Mouse (Mus musculus): ENCODE data around the gene Ccdc85c. TPM values are rescaled to one million over a fixed set of nuclear protein-coding genes. Genes with fewer than 3 reads are reported as not detected.

Ccdc85c gene
- polyA plus RNA-seq, 1 experiment from 2014 or later = 2.3 TPM

DNA sequence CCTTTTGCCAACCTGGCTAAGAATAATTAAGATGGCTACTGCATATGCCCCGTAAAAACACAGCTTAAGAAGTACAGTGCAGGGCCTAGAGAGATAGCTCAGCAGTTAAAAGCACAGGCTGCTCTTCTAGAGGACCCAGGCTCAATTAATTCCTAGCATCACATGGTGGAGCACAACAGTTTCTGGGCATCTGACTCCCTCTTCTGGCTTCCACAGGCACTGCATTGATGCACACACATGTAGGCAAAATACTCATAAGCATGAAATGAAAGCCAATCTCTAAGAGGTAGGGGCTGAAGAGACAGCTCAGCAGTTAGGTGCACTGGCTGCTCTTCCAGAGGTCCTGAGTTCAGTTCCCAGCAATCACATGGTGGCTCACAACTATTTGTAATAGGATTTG, 113.2 kb downstream of the Ccdc85c start:
- Histone ChIP-seq H3K4me2 (no peak overlapping the region), H3K4me1 (replicated peaks) (peaks cover 9% of the 10 kb centered on the region; the same call in 1 of the 2 replicates), H3K27ac (no peak overlapping the region), H3K36me3 (peaks cover 69% of the 10 kb centered on the region), H3K4me3 (replicated peaks) (no peak overlapping the region), H3K9ac (no peak overlapping the region), H3K9me3 (replicated peaks) (no peaks in the 10 kb centered on the region), H3K27me3 (no peaks in the 10 kb centered on the region)
- DNase-seq (no peak), ATAC-seq (ENCODE audit: low read depth) (no peak)
- WGBS (ENCODE audit: insufficient replicate concordance) = 80% methylated on average over 1 of the region's 1 CpGs

DNA sequence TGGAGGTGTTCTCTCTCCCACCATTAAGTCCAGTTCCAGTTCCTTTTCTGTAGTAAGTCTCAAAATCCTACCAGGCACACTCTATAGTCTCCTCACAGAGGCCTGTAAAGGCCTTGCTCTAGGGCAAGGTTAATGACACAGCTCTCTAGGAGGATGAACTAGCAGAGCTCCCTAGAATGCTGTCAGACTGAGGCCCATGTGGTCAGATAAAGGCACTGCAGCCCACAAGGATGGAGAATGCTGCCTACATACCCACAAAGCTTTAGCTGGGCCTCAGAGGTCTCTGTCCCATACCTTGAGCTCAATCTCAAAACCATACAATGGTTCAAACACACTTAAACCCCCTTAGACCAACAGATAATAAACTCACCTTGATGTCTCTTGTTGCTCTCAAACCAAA, 115.4 kb downstream of the Ccdc85c start:
- no peak for DNase-seq
- Histone ChIP-seq H3K36me3 (peaks cover 86% of the 10 kb centered on the region), H3K9ac (no peak overlapping the region), H3K4me2 (no peak overlapping the region), H3K4me3 (replicated peaks) (no peak overlapping the region), H3K27ac (no peak overlapping the region), H3K9me3 (replicated peaks) (no peaks in the 10 kb centered on the region), H3K4me1 (replicated peaks) (no peaks in the 10 kb centered on the region), H3K27me3 (no peaks in the 10 kb centered on the region)
- ATAC-seq (ENCODE audit: low read depth) = no peak

Other genes starting within 250 kb of the Ccdc85c start
- 56.6 and 71.5 TPM in 2 replicates for gene Setd3, start 96.1 kb downstream of the Ccdc85c start, polyA plus RNA-seq (2015; fragmentation: Nextera tagmentation; extraction: Ambion mirVana)
- 1.8 and 2.3 TPM in 2 replicates for gene Ccnk, start 95.8 kb downstream of the Ccdc85c start, polyA plus RNA-seq (2015; fragmentation: Nextera tagmentation; extraction: Ambion mirVana)
- gene Hhipl1, start 30.8 kb upstream of the Ccdc85c start, polyA plus RNA-seq (2015; fragmentation: Nextera tagmentation; extraction: Ambion mirVana) = not detected in 2 replicates
- 0.30 and 0.41 TPM in 2 replicates for gene Cyp46a1, start 59.0 kb upstream of the Ccdc85c start, polyA plus RNA-seq (2015; fragmentation: Nextera tagmentation; extraction: Ambion mirVana)
- 5.3 and 5.5 TPM in 2 replicates for gene Eml1, start 95.5 kb upstream of the Ccdc85c start, polyA plus RNA-seq (2015; fragmentation: Nextera tagmentation; extraction: Ambion mirVana)